ENCODE assay signal across 16 mouse cellular contexts in genomic region chr14:43830385-43830784, GRCm38 (mm10). TPM values are rescaled to one million over a fixed set of nuclear protein-coding genes. Genes with fewer than 3 reads are reported as not detected.
"Had no signal": no experiment of that assay in that cellular context is flagged by ENCODE, and none has a peak within 500 bp of the region (broad histone marks: within the 10 kb centered on the region; RNA-seq: fewer than 3 reads in every experiment).

No protein-coding gene starts in this region.

RNA-seq across cellular contexts. Expression of gene Ear1, which starts 44.9 kb away (rescaled TPM):
- total RNA-seq: midbrain, postnatal 0 days had no signal
- polyA plus RNA-seq: lung, embryonic 14.5 days; lung, embryonic 16.5 days; macrophage; midbrain, embryonic 11.5 days; midbrain, embryonic 13.5 days; midbrain, embryonic 15.5 days; midbrain, postnatal 0 days; myocyte; neural tube, embryonic 11.5 days; stomach, embryonic 14.5 days had no signal

RNA-seq across cellular contexts. Expression of gene Gm8180, which starts 45.8 kb away (rescaled TPM):
- total RNA-seq: midbrain, postnatal 0 days had no signal
- polyA plus RNA-seq: liver, embryonic 14.5 days; liver, embryonic 16.5 days; lung, embryonic 14.5 days; lung, embryonic 16.5 days; macrophage; midbrain, embryonic 11.5 days; midbrain, embryonic 13.5 days; midbrain, embryonic 15.5 days; midbrain, postnatal 0 days; myocyte; neural tube, embryonic 11.5 days; neural tube, embryonic 13.5 days; neural tube, embryonic 15.5 days; stomach, embryonic 14.5 days; stomach, embryonic 16.5 days; thymus, postnatal 0 days had no signal
